31 mouse cellular contexts compared by ENCODE assay signal in genomic region chr14:99806599-99806998, GRCm38 (mm10).
DNase-seq lines count a peak whose midpoint lies in the region; ATAC-seq and TF ChIP-seq lines count a peak whose summit lies in the region.
"Had no signal": no experiment of that assay in that cellular context is flagged by ENCODE, and none has a peak within 500 bp of the region (broad histone marks: within the 10 kb centered on the region; RNA-seq: fewer than 3 reads in every experiment).

No protein-coding gene starts in this region.

- TF ChIP-seq CTCF in small intestine, adult 2 months (IDR thresholded peaks at IDR 0.05; ENCODE audit: extremely low read depth, insufficient read length, insufficient replicate concordance, low read depth, low read length) = no peak

- TF ChIP-seq POLR2A in small intestine, adult 2 months (IDR thresholded peaks at IDR 0.05; ENCODE audit: low read depth, low read length) = no peak

- 0 out of 2 replicates have a peak, but pooled peaks have one; percentile 48 for ATAC-seq in forebrain, embryonic 14.5 days
- no peak for ATAC-seq in lung, embryonic 15.5 days (ENCODE audit: borderline replicate concordance, extremely low read depth, low FRiP score, low TSS enrichment)
- ATAC-seq in neural tube, embryonic 12.5 days (ENCODE audit: low FRiP score, low read depth) = peak; percentile 61; the same call in 1 of the 2 replicates
- ATAC-seq: CD4-positive, CD25-positive, alpha-beta regulatory T cell, adult 4 months; forebrain, embryonic 15.5 days; intestine, postnatal 0 days; liver, embryonic 12.5 days; Patski had no signal

- no peaks in the 10 kb centered on the region for H3K36me3 ChIP-seq in forebrain, embryonic 14.5 days (ENCODE audit: control insufficient read depth, insufficient read depth, low read length)
- no peaks in the 10 kb centered on the region for H3K36me3 ChIP-seq in forebrain, embryonic 10.5 days (replicated peaks)
- H3K36me3 ChIP-seq in lung, embryonic 15.5 days = no peaks in the 10 kb centered on the region
- H3K36me3 ChIP-seq in neural tube, embryonic 12.5 days = no peaks in the 10 kb centered on the region
- H3K36me3 ChIP-seq in small intestine, adult 2 months (ENCODE audit: control insufficient read depth, insufficient read depth, low read length) = no peaks in the 10 kb centered on the region
- H3K36me3 ChIP-seq: embryonic facial prominence, embryonic 12.5 days; forebrain, embryonic 15.5 days; kidney, embryonic 15.5 days; limb, embryonic 13.5 days; liver, embryonic 12.5 days; midbrain, embryonic 10.5 days; stomach, embryonic 15.5 days had no signal

- no peak overlapping the region for H3K9ac ChIP-seq in forebrain, embryonic 14.5 days (ENCODE audit: low read length)
- H3K9ac ChIP-seq in lung, embryonic 15.5 days = no peak overlapping the region
- H3K9ac ChIP-seq in neural tube, embryonic 12.5 days = no peak overlapping the region
- H3K9ac ChIP-seq: embryonic facial prominence, embryonic 12.5 days; forebrain, embryonic 15.5 days; kidney, embryonic 15.5 days; limb, embryonic 13.5 days; liver, embryonic 12.5 days; stomach, embryonic 15.5 days had no signal

- no peaks in the 10 kb centered on the region for H3K27me3 ChIP-seq in forebrain, embryonic 14.5 days (replicated peaks; ENCODE audit: control insufficient read depth, insufficient read depth, low read length)
- no peaks in the 10 kb centered on the region for H3K27me3 ChIP-seq in forebrain, embryonic 10.5 days (ENCODE audit: poor library complexity, severe bottlenecking)
- H3K27me3 ChIP-seq in lung, embryonic 15.5 days = no peaks in the 10 kb centered on the region
- H3K27me3 ChIP-seq in neural tube, embryonic 12.5 days (replicated peaks) = no peaks in the 10 kb centered on the region
- no peaks in the 10 kb centered on the region for H3K27me3 ChIP-seq in small intestine, adult 2 months (ENCODE audit: control insufficient read depth, insufficient read depth, low read length)
- H3K27me3 ChIP-seq: embryonic facial prominence, embryonic 12.5 days; forebrain, embryonic 15.5 days; kidney, embryonic 15.5 days; limb, embryonic 13.5 days; liver, embryonic 12.5 days; Patski; stomach, embryonic 15.5 days had no signal

- 65% methylated on average over 5 of the region's 5 CpGs for WGBS in forebrain, embryonic 14.5 days
- WGBS in forebrain, embryonic 10.5 days = 92% methylated on average over 5 of the region's 5 CpGs
- 44% methylated on average over 5 of the region's 5 CpGs for WGBS in lung, embryonic 15.5 days
- 56% methylated on average over 5 of the region's 5 CpGs for WGBS in neural tube, embryonic 12.5 days
- WGBS in small intestine, adult 2 months = 73% methylated on average over 5 of the region's 5 CpGs

- H3K9me3 ChIP-seq in forebrain, embryonic 14.5 days (replicated peaks; ENCODE audit: control insufficient read depth, low read length) = no peaks in the 10 kb centered on the region
- H3K9me3 ChIP-seq in forebrain, embryonic 10.5 days = peaks cover 2% of the 10 kb centered on the region; the same call in 1 of the 2 replicates
- H3K9me3 ChIP-seq in lung, embryonic 15.5 days = no peaks in the 10 kb centered on the region
- no peaks in the 10 kb centered on the region for H3K9me3 ChIP-seq in neural tube, embryonic 12.5 days
- H3K9me3 ChIP-seq: embryonic facial prominence, embryonic 12.5 days; forebrain, embryonic 15.5 days; kidney, embryonic 15.5 days; limb, embryonic 13.5 days; liver, embryonic 12.5 days; midbrain, embryonic 10.5 days; stomach, embryonic 15.5 days had no signal

- H3K4me1 ChIP-seq in forebrain, embryonic 14.5 days (ENCODE audit: control insufficient read depth, insufficient read depth, low read length) = no peaks in the 10 kb centered on the region
- no peaks in the 10 kb centered on the region for H3K4me1 ChIP-seq in forebrain, embryonic 10.5 days
- 0 out of 2 replicates have a peak, but pooled peaks cover 3% of the 10 kb centered on the region for H3K4me1 ChIP-seq in lung, embryonic 15.5 days
- H3K4me1 ChIP-seq in neural tube, embryonic 12.5 days = no peaks in the 10 kb centered on the region
- H3K4me1 ChIP-seq in small intestine, adult 2 months (ENCODE audit: control insufficient read depth, insufficient read depth, insufficient read length, low read length) = peaks cover 9% of the 10 kb centered on the region; the same call in 1 of the 2 replicates
- H3K4me1 ChIP-seq: embryonic facial prominence, embryonic 12.5 days; kidney, embryonic 15.5 days; limb, embryonic 13.5 days; liver, embryonic 12.5 days; midbrain, embryonic 10.5 days; stomach, embryonic 15.5 days had no signal

- no peak overlapping the region for H3K27ac ChIP-seq in forebrain, embryonic 14.5 days (ENCODE audit: low read depth, low read length)
- H3K27ac ChIP-seq in forebrain, embryonic 10.5 days = no peak overlapping the region
- peak overlapping the region; percentile 60 for H3K27ac ChIP-seq in lung, embryonic 15.5 days
- no peak overlapping the region for H3K27ac ChIP-seq in neural tube, embryonic 12.5 days
- H3K27ac ChIP-seq in small intestine, adult 2 months (ENCODE audit: insufficient read depth, low read depth, low read length) = peak overlapping the region; percentile 15; the same call in 1 of the 2 replicates
- H3K27ac ChIP-seq: embryonic facial prominence, embryonic 12.5 days; forebrain, embryonic 15.5 days; kidney, embryonic 15.5 days; limb, embryonic 13.5 days; liver, embryonic 12.5 days; midbrain, embryonic 10.5 days had no signal

- peak; percentile 13 for DNase-seq in forebrain, embryonic 14.5 days (ENCODE audit: low spot score)
- no peak for DNase-seq in forebrain, embryonic 10.5 days (ENCODE audit: extremely low spot score, low spot score)
- DNase-seq in lung, postnatal 10 days = no peak
- no peak for DNase-seq in neural tube, embryonic 10.5 days (ENCODE audit: extremely low spot score, low spot score)
- no peak for DNase-seq in layer of hippocampus, adult 9-10 months (ENCODE audit: low spot score)
- DNase-seq: adrenal gland, postnatal 36 days; cerebellum, adult 11 months; cerebellum, adult 9-11 months; gastrocnemius, postnatal 14 days; heart, adult 11 months; kidney, postnatal 4 days; layer of hippocampus, adult 9-11 months; lung, adult 18-20 months; right cerebral cortex, postnatal 4 days; thymus, postnatal 25 days had no signal

- H3K4me3 ChIP-seq in forebrain, embryonic 14.5 days (ENCODE audit: low read depth, low read length) = no peak overlapping the region
- H3K4me3 ChIP-seq in forebrain, embryonic 10.5 days = no peak overlapping the region
- H3K4me3 ChIP-seq in lung, embryonic 15.5 days = no peak overlapping the region
- no peak overlapping the region for H3K4me3 ChIP-seq in neural tube, embryonic 12.5 days
- no peak overlapping the region for H3K4me3 ChIP-seq in small intestine, adult 2 months (ENCODE audit: low read depth, low read length)
- H3K4me3 ChIP-seq: embryonic facial prominence, embryonic 12.5 days; erythroblast, embryonic 14.5 days; forebrain, embryonic 15.5 days; kidney, embryonic 15.5 days; limb, embryonic 13.5 days; liver, embryonic 12.5 days; midbrain, embryonic 10.5 days; myocyte; stomach, embryonic 15.5 days had no signal

- no peak overlapping the region for H3K4me2 ChIP-seq in forebrain, embryonic 14.5 days (ENCODE audit: low read length)
- no peak overlapping the region for H3K4me2 ChIP-seq in lung, embryonic 15.5 days
- no peak overlapping the region for H3K4me2 ChIP-seq in neural tube, embryonic 12.5 days (replicated peaks)
- H3K4me2 ChIP-seq: embryonic facial prominence, embryonic 12.5 days; forebrain, embryonic 15.5 days; heart, embryonic 11.5 days; kidney, embryonic 15.5 days; limb, embryonic 13.5 days; liver, embryonic 12.5 days; stomach, embryonic 15.5 days had no signal

Comparison
In these comparisons a context has a peak if more than half of its experiments do, and no peak if none do; other contexts are left out.
1. H3K27ac ChIP-seq: peak in lung, embryonic 15.5 days (single experiment) and small intestine, adult 2 months (single experiment); none in forebrain, embryonic 14.5 days (single experiment), forebrain, embryonic 10.5 days (single experiment) and neural tube, embryonic 12.5 days (single experiment).